Mouse (Mus musculus) retina, postnatal 1 day (tissue): ENCODE measurements around the gene Btbd11.

Experiments used
- DNase-seq: peaks from one replicate; pipeline ENCODE4 v3.0.0-alpha.2; 2012

Gene Btbd11

DNA sequence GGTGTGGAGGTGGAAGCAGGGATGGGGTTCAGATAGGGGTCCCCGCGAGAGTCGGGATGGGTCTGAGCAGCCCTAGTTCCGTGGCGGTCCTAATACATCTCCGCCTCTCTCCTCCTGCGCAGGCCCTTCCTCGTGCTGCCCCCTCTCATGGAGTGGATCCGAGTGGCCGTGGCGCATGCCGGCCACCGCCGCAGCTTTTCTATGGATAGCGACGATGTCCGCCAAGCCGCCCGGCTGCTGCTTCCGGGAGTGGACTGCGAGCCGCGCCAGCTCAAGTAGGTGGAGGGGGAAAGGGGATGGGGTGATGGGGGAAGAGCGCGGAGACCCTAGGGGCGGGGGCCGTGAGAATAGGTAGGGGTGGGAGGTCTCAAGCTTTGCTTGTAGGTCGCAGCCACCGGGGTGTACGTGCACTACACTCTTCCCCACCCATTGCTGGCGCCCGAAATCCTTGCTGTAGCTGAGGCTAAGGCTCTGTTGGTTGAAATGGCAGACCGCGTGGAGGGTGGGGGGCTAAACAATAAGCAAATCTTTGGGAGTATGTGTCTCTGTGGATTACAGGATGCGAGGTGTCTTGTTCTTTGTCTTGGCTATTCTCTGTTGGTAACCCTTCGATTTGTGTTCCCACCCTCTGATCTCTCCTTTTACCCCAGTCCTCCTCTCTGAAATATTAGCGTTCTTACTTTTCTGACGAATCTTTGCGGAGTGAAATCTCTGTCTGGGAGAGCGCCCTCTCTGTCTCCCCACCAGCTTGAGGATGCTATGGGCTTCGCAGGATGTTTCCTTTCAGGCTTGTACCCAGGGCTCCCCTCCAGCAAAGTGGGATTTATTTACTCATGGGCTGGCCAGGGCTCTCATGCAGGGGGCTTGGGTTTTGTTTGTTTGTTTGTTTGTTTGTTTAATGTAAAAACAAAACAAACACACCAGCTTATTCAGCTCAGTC lies 212.3 kb downstream of the Btbd11 start:
- DNase-seq: peak; percentile 72

DNA sequence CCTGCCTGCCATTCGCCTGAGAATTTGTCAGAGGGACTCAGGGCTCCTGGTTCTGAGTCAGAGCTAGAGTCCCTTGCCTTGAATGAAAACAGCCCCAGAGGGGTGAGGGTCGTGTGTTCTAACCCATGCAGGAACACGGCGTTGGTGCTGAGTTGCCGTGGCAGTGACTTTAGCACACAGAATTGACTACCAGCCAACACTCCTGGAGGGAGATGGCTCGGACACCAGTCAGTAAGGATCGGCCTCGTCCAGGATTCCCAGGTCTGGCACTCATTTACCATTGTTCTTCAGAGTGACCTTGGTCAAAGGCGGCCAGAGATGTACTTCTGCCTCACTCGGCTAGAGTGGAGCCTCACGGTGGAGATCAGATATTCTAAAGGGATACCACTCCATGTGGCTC lies 215.9 kb downstream of the Btbd11 start:
- DNase-seq: no peak

DNA sequence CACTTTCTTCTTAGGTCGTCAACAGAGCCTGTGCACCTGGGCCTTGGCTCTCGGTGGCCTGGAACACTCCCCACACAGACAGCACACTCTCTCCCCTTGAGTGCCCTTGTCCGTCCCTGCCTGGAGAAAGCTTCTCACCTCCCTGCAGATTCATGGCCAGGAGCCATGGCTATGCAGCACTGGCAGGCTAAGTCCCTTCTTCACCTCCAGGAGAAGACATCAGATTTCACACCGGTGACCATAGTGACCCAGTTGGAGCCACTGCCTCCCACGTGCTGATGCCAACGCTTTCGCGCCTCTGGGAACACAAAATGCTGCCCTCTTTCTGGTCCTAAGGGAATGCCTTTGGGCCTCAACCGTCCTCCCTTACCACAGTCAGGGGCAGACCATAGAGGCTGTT lies 217.9 kb downstream of the Btbd11 start:
- no peak for DNase-seq

DNA sequence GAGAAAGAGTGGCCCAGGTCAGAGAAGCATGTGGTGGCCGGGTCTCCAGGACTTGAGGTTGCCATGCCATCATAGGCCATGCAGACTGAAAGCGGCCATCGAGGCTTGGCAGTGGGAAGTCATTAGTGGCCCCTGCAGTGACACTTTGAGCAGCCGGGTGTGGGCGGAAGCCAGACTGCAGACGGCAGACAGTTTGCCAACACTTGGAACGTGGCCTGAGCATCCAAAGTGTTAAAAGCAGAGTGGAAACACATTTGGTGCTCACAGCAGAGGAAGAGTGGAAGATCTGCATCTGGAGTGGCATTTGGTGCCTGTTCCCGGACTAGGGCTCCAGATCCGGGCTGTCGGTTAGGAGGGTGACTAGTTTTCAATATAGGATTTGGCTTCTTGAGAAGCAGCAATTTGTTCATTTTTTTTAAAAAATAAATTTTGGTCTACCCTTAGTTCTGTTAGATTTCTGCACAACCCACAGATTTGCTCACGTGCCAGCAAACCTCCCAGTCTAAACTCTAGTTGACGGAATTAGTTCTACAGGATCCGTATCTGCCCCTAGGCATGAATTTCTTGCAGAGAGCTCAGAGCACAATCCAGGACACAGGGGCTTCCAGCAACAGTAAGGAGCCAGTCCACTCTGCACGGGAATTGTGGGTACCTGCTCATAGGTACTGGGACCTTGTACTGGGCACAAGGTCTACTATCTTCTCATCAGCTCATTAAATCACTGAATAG lies 222.1 kb downstream of the Btbd11 start:
- DNase-seq: no peak

GRCm38 (mm10) chr10:85617080-85617479 lies 230.5 kb downstream of the Btbd11 start:
- no peak for DNase-seq

DNA sequence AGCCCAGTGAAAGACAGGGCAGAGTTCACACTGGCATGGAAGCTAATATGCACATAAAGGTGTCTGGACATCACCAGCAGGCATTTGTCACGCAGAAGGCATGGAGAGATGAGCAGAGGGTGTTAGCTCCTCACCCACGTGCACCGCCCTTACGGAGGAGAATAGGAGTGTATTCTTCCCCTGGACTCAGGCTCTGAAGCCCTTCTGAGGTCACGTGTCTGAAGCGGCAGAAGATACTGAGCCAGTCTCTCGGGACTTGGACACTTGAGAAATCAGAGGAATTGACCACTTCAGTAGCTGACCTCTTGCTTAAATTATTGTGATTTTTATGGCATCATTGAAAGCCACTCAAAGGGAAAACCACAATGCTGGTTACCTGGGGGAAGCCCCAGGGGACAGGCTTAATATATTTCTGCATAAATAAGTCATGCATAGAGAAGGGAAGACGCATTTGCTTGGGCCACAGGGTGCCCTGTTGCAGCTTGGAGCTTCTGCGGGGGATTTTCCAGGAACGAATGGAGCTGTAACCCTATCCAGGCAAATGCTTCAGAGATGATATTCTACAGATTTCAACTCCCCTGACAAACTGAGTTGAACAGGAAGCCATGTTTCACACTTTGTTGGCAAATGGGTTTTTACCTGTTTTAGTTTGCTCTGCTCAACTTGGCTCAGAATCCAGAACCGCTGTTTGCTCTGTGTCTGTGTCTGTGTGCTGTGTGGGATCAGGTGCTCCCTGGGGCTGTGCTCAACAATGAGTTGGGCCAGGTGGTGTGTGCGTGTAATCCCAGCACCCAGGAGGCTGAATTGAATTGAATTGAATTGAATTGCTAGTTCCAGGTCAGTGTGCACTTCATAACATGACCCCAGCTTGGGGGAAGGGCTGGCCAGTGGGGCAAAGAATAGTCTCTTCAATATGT lies 231.1 kb downstream of the Btbd11 start:
- DNase-seq: no peak

DNA sequence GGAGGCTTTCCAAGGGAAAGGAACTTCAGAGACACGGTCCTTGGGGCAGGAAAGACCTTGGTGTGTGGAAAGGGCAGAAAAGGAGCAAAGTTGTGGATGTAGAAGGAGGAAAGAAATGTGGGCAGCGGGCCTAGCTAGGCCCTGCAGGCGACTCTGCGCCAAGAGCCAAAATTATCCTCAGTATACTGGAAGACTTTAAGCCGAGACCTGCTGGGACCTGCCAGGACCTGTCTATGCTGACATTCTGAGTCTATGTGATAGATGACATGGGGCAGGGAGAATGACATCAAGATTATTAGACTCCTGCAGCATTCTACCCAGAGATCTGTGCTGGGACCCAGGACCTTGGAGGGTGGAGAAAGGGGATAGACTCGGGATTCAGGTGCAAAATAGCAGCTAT lies 234.5 kb downstream of the Btbd11 start:
- DNase-seq: no peak

DNA sequence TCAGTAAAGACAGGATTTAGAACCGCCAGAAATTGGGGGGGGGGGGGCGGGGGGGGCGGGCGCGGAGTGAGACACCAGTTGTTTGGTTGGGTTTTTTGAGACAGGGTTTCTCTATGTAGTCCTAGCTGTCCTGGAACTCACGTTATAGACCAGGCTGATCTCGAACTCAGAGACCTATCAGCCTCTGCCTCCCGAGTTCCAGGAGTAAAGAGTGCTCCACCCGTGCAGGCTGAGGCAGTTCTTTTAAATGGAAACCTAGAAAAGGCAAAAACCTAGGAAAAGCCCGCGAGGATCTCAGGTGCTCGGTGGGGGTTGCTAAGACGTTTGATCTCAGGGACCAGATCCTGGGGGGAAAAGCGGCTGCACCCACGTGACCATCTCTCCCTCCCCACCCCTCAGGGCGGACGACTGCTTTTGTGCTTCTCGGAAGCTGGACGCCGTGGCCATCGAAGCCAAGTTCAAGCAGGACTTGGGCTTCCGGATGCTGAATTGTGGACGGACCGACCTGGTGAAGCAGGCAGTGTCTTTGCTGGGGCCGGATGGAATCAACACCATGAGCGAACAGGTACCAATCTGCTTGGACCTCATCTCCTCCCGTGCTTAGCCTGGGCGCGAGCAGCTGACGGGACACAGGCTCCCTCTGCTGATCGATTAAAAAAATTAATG lies 238.0 kb downstream of the Btbd11 start:
- DNase-seq: peak; percentile 74

DNA sequence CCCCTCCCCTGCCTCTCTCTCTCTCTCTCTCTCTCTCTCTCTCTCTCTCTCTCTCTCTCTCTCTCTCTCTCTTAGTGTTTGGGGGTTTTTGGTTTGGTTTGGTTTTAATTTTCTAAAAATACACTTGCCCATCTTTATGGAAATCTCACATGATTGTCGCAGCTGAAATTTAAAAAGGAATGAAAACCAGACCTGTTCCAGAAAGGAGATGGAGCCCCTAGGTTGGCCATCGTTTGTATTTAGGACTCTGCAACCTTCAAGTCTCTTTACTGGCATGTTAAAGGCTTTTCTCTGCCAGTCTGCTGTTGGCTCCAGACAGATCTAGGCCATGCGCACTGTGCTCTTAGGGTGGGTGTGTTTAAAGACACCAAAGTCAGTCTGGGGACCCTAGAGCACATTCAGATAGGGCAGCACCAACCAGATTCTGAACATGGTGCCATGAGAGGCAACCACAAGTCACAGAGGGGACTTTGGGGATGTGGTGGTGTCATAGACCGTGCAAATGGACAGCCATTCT lies 238.6 kb downstream of the Btbd11 start:
- peak; percentile 16 for DNase-seq

DNA sequence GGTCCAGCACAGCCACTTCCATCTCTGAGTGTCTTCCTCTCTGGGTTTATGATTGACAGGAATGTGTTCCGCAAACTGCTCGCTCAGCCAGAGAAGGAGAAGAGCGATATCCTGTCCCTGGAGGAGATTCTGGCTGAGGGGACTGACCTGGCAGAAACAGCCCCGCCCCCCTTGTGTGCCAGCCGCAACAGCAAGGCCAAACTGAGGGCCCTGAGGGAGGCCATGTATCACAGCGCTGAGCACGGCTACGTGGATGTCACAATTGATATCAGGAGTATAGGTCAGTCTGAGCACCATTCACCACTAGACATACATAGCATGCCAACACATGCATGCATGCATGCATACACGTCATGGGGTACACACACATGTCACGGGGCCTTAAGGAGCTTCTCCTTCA lies 245.4 kb downstream of the Btbd11 start:
- peak; percentile 26 for DNase-seq

GRCm38 (mm10) chr10:85633577-85633976 lies 247.0 kb downstream of the Btbd11 start:
- no peak for DNase-seq

DNA sequence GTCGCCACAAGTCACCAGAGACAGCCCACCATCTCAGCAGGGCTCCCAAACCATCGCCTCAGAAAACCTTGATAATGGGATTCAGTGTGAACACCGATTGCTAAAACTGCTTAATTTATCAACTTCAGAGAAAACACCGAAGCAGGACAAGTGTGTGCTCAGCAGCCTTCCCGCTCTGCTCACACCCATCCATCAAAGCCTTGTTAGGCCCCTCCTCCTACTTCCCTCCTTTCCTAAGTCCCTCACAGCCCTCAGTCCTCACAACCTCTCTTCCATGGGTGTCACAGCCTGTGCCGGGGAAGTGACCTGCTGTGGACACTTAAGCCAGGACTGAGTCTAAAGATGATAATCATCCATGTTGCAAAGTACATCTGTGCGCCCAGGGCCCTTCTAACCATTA lies 251.0 kb downstream of the Btbd11 start:
- DNase-seq: no peak

DNA sequence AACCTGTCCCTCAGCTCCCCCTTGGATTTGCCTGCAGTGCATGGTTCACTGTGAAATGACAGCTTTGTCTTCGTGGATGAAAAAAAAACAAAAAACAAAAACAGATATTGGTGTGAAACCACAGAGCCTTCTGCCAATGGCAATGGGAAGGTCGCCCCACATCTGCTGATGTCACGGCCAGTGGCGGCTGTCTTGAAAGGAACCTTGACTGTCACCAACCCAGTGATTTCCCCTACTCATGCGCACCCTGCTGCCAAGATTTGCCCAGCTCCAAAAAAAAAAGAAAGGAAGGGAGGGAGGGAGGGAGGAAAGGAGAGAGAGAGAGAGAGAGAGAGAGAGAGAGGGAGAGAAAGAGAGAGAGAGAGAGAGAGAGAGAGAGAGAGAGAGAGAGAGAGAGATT lies 251.5 kb downstream of the Btbd11 start:
- no peak for DNase-seq

DNA sequence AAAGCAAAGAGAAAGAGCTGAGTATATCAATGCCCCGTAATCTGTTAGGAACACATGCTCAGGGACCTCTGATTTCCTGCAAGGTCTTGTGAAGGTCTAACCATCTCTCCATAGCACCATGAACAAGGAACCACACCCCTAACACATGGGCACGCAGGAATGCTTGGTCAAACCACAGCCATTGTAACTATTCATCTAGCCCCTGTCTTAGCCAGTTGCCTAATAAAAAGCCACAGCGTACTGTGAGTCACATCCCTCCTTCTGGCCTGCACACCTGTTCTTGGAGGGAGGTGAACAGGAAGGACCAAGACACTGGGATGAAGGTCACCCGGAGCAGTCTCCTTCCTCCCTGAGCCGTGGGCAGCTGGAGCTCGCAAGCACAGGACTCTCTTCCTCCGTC lies 253.0 kb downstream of the Btbd11 start:
- DNase-seq: no peak

GRCm38 (mm10) chr10:85640408-85640807 lies 253.8 kb downstream of the Btbd11 start:
- DNase-seq: no peak

DNA sequence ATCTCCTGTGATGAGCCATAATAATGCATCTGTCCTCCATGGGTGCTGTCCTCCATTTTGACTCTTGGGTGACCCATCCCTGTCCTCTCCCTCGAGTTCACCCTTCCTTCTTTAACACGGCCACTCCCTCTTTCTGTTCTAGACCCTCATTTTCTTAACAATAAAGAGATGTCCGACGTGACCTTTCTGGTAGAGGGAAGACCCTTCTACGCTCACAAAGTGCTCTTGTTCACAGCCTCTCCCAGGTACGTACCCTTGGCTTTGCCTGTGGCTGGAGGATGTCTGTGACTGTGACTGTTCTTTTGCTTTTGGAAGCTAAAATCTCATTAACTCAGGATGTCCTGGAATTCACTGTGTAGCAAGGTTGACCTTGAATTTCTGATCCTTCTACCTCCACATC lies 258.7 kb downstream of the Btbd11 start:
- DNase-seq: no peak

- peak; percentile 83 for DNase-seq
Observed at GRCm38 (mm10) chr10:85651706-85652105, 265.1 kb downstream of the Btbd11 start.

DNA sequence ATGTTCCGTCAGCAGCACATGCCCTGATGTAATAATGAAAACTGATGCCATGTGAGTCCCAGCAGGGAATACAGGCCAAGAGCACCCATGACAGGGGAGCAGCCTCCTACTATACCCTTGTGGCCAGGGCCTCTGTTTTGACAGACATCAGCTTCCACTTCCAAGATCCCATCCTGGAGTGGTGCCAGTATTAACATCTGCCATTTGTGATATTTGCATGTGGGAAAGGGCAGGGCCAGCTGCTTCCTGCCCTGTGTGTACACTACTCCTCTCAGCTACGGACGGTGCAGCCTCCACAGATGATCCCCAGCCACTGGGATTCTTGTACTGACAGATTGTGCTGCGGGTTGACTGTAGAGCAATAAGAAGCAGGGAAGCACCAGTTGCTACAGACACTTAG lies 269.3 kb downstream of the Btbd11 start:
- DNase-seq: peak; percentile 68

GRCm38 (mm10) chr10:85657886-85658285 lies 271.3 kb downstream of the Btbd11 start:
- DNase-seq: no peak

DNA sequence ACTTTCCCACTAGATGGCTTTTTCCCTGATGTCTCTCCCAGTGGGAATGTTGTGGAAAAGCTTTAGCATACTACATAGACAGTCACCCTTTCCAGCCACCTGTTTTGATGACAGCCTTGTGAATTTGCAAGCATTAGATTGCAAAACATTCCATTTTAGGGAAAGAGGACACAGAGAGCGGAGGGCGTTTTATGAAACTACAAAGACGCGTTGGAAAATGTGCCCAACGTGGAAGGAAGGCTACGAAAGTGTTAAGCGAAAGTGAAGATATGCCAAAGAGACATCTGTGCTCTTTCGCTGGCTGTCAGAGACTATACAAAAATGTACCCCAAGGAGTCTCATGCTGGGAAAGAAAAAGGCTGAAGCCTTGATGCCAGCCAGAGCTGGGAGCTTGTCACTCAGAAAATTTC lies 286.9 kb downstream of the Btbd11 start:
- no peak for DNase-seq

GRCm38 (mm10) chr10:85678635-85679034 lies 292.0 kb downstream of the Btbd11 start:
- DNase-seq: peak; percentile 66

GRCm38 (mm10) chr10:85682446-85682845 lies 295.8 kb downstream of the Btbd11 start:
- no peak for DNase-seq
